Mouse (Mus musculus) neural tube, postnatal 0 days (tissue): ENCODE results near the gene Gosr1. TPM values are rescaled to one million over a fixed set of nuclear protein-coding genes. Genes with fewer than 3 reads are reported as not detected.

Experiments
- polyA plus RNA-seq: library from polyadenylated mRNA; unstranded; fragments of >200 nt; fragmentation: Nextera tagmentation; extraction: Ambion mirVana; gene quantifications from 2 replicates; pipeline ENCODE4 v1.2.1, GENCODE M21; 2015

The Gosr1 gene
- 20.1 and 20.4 TPM in 2 replicates for polyA plus RNA-seq

GRCm38 (mm10) chr11:76763053-76763740, at the start of gene Gosr1:
Gosr1 (minus strand) TSS chr11:76763579.

DNA sequence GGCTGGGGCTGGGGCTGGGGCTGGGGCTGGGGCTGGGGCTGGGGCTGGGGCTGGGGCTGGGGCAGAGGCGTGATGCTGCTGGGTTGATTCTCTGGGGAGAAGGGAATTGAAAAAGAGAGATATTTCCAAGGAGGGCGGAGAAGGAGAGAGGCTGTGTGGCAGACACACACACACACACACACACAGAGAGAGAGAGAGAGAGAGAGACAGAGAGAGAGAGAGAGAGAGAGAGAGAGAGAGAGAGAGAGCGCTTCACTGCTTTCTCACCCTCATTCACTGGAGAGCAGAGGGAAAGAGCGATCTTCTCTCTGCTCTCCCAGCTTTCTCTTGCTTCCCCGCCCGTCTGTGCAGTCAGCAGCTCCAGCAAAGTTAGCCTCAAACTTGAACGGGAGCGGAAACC, 83.9 kb downstream of the Gosr1 start, which contains the start of gene Trarg1:
Trarg1 (plus strand) TSS at position 301 of the 400 bp plus-strand sequence.

Other genes with a start within 250 kb of the Gosr1 start
- gene Abr, start 141.3 kb downstream of the Gosr1 start, polyA plus RNA-seq: 76.3 and 84.9 TPM in 2 replicates
- 2.4 and 3.2 TPM in 2 replicates for gene Bhlha9, start 91.1 kb downstream of the Gosr1 start, polyA plus RNA-seq
- gene Trarg1, start 83.8 kb downstream of the Gosr1 start, polyA plus RNA-seq: 1.7 and 7.6 TPM in 2 replicates
- gene Cpd, start 83.4 kb upstream of the Gosr1 start, polyA plus RNA-seq: 5.4 and 5.9 TPM in 2 replicates
- gene Tmigd1, start 138.6 kb upstream of the Gosr1 start, polyA plus RNA-seq: 0.17 and 0.40 TPM in 2 replicates
- gene Blmh, start 161.2 kb upstream of the Gosr1 start, polyA plus RNA-seq: 112 and 117 TPM in 2 replicates
- gene Slc6a4, start 235.0 kb upstream of the Gosr1 start, polyA plus RNA-seq: 0.72 and 1.0 TPM in 2 replicates